Mouse (Mus musculus): ENCODE results near the gene Golt1a. TPM values are rescaled to one million over a fixed set of nuclear protein-coding genes. Genes with fewer than 3 reads are reported as not detected.
A peak's percentile ranks its signal among the peaks of the same experiment; 100 is the strongest.

The Golt1a gene
- polyA plus RNA-seq, 1 experiment from 2014 or later, result not detected

- Histone ChIP-seq H3K27ac (replicated peaks; ENCODE audit: low read depth, low read length) (no peak overlapping the region), H3K4me2 (ENCODE audit: low read depth, low read length) (no peak overlapping the region), H3K9me3 (replicated peaks; ENCODE audit: control insufficient read depth, low read length) (no peaks in the 10 kb centered on the region), H3K4me1 (ENCODE audit: control insufficient read depth, insufficient read depth, low read length) (no peaks in the 10 kb centered on the region; the same call in 1 of the 2 replicates), H3K27me3 (ENCODE audit: control insufficient read depth, insufficient read depth, low read length) (no peaks in the 10 kb centered on the region), H3K36me3 (replicated peaks; ENCODE audit: control insufficient read depth, insufficient read depth, low read depth, low read length) (no peaks in the 10 kb centered on the region), H3K4me3 (ENCODE audit: low read depth, low read length) (no peak overlapping the region), H3K9ac (replicated peaks; ENCODE audit: low read length) (no peak overlapping the region)
- ATAC-seq (replicated peaks; ENCODE audit: insufficient number of reproducible peaks, low FRiP score, low TSS enrichment, low read depth) (no peak), DNase-seq (ENCODE audit: low spot score) (peak; percentile 70)
- 55% methylated on average over 12 of the region's 12 CpGs for WGBS
Observed at GRCm38 (mm10) chr1:133353371-133353809, 43.8 kb downstream of the Golt1a start.

- ATAC-seq (replicated peaks; ENCODE audit: insufficient number of reproducible peaks, low FRiP score, low TSS enrichment, low read depth) (no peak), DNase-seq (ENCODE audit: low spot score) (no peak)
- no peaks in the 10 kb centered on the region; the same call in 1 of the 2 replicates for H3K4me1 ChIP-seq (ENCODE audit: control insufficient read depth, insufficient read depth, low read length)
- H3K36me3 ChIP-seq (replicated peaks; ENCODE audit: control insufficient read depth, insufficient read depth, low read depth, low read length), result no peaks in the 10 kb centered on the region
- no peak overlapping the region for H3K4me2 ChIP-seq (ENCODE audit: low read depth, low read length)
- 39% methylated on average over 5 of the region's 5 CpGs for WGBS
- H3K4me3 ChIP-seq (ENCODE audit: low read depth, low read length), result no peak overlapping the region
- H3K9ac ChIP-seq (replicated peaks; ENCODE audit: low read length), result no peak overlapping the region; the same call in 1 of the 2 replicates
- H3K9me3 ChIP-seq (replicated peaks; ENCODE audit: control insufficient read depth, low read length), result no peaks in the 10 kb centered on the region
- no peak overlapping the region for H3K27ac ChIP-seq (replicated peaks; ENCODE audit: low read depth, low read length)
- no peaks in the 10 kb centered on the region for H3K27me3 ChIP-seq (ENCODE audit: control insufficient read depth, insufficient read depth, low read length)
Observed at GRCm38 (mm10) chr1:133355469-133355868, 45.9 kb downstream of the Golt1a start.

GRCm38 (mm10) chr1:133355912-133356311 is 46.3 kb downstream of the Golt1a start:
- no peak for ATAC-seq (replicated peaks; ENCODE audit: insufficient number of reproducible peaks, low FRiP score, low TSS enrichment, low read depth)
- Histone ChIP-seq H3K4me3 (ENCODE audit: low read depth, low read length) (no peak overlapping the region), H3K4me1 (ENCODE audit: control insufficient read depth, insufficient read depth, low read length) (no peaks in the 10 kb centered on the region; the same call in 1 of the 2 replicates), H3K36me3 (replicated peaks; ENCODE audit: control insufficient read depth, insufficient read depth, low read depth, low read length) (no peaks in the 10 kb centered on the region), H3K27me3 (ENCODE audit: control insufficient read depth, insufficient read depth, low read length) (no peaks in the 10 kb centered on the region), H3K9me3 (replicated peaks; ENCODE audit: control insufficient read depth, low read length) (no peaks in the 10 kb centered on the region), H3K9ac (replicated peaks; ENCODE audit: low read length) (no peak overlapping the region), H3K27ac (replicated peaks; ENCODE audit: low read depth, low read length) (no peak overlapping the region), H3K4me2 (ENCODE audit: low read depth, low read length) (no peak overlapping the region)
- WGBS, result 54% methylated on average over 15 of the region's 15 CpGs
- no peak for DNase-seq (ENCODE audit: low spot score)

- Histone ChIP-seq H3K36me3 (replicated peaks; ENCODE audit: control insufficient read depth, insufficient read depth, low read depth, low read length) (no peaks in the 10 kb centered on the region), H3K27me3 (ENCODE audit: control insufficient read depth, insufficient read depth, low read length) (no peaks in the 10 kb centered on the region), H3K9me3 (replicated peaks; ENCODE audit: control insufficient read depth, low read length) (no peaks in the 10 kb centered on the region), H3K4me1 (ENCODE audit: control insufficient read depth, insufficient read depth, low read length) (no peaks in the 10 kb centered on the region; the same call in 1 of the 2 replicates), H3K4me3 (ENCODE audit: low read depth, low read length) (no peak overlapping the region), H3K4me2 (ENCODE audit: low read depth, low read length) (no peak overlapping the region), H3K27ac (replicated peaks; ENCODE audit: low read depth, low read length) (no peak overlapping the region), H3K9ac (replicated peaks; ENCODE audit: low read length) (no peak overlapping the region)
- 52% methylated on average over 8 of the region's 8 CpGs for WGBS
- no peak for ATAC-seq (replicated peaks; ENCODE audit: insufficient number of reproducible peaks, low FRiP score, low TSS enrichment, low read depth)
- no peak for DNase-seq (ENCODE audit: low spot score)
Observed at GRCm38 (mm10) chr1:133356330-133356729, 46.7 kb downstream of the Golt1a start.

- WGBS, result 88% methylated on average over 6 of the region's 6 CpGs
Observed at GRCm38 (mm10) chr1:133361006-133361405, 51.4 kb downstream of the Golt1a start.

GRCm38 (mm10) chr1:133362103-133362502 is 52.5 kb downstream of the Golt1a start:
- Histone ChIP-seq H3K9me3 (replicated peaks; ENCODE audit: control insufficient read depth, low read length) (no peaks in the 10 kb centered on the region), H3K36me3 (replicated peaks; ENCODE audit: control insufficient read depth, insufficient read depth, low read depth, low read length) (no peaks in the 10 kb centered on the region), H3K4me1 (ENCODE audit: control insufficient read depth, insufficient read depth, low read length) (no peaks in the 10 kb centered on the region; the same call in 1 of the 2 replicates), H3K27ac (replicated peaks; ENCODE audit: low read depth, low read length) (no peak overlapping the region), H3K4me3 (ENCODE audit: low read depth, low read length) (no peak overlapping the region), H3K4me2 (ENCODE audit: low read depth, low read length) (no peak overlapping the region), H3K9ac (replicated peaks; ENCODE audit: low read length) (no peak overlapping the region), H3K27me3 (ENCODE audit: control insufficient read depth, insufficient read depth, low read length) (peaks cover 21% of the 10 kb centered on the region)
- ATAC-seq (replicated peaks; ENCODE audit: insufficient number of reproducible peaks, low FRiP score, low TSS enrichment, low read depth) (no peak), DNase-seq (ENCODE audit: low spot score) (no peak)
- 85% methylated on average over 5 of the region's 5 CpGs for WGBS

More at GRCm38 (mm10) chr1:133361006-133361405, 51.4 kb downstream of the Golt1a start:
- Histone ChIP-seq H3K4me3 (ENCODE audit: low read depth, low read length) (no peak overlapping the region), H3K27ac (replicated peaks; ENCODE audit: low read depth, low read length) (no peak overlapping the region), H3K9me3 (replicated peaks; ENCODE audit: control insufficient read depth, low read length) (no peaks in the 10 kb centered on the region), H3K27me3 (ENCODE audit: control insufficient read depth, insufficient read depth, low read length) (peaks cover 21% of the 10 kb centered on the region), H3K4me1 (ENCODE audit: control insufficient read depth, insufficient read depth, low read length) (no peaks in the 10 kb centered on the region; the same call in 1 of the 2 replicates), H3K36me3 (replicated peaks; ENCODE audit: control insufficient read depth, insufficient read depth, low read depth, low read length) (no peaks in the 10 kb centered on the region), H3K9ac (replicated peaks; ENCODE audit: low read length) (no peak overlapping the region), H3K4me2 (ENCODE audit: low read depth, low read length) (no peak overlapping the region)
- ATAC-seq (replicated peaks; ENCODE audit: insufficient number of reproducible peaks, low FRiP score, low TSS enrichment, low read depth) (no peak), DNase-seq (ENCODE audit: low spot score) (no peak)

GRCm38 (mm10) chr1:133363276-133364021 is 53.8 kb downstream of the Golt1a start, which contains the start of gene Etnk2:
Gene Etnk2, plus strand, starts transcription at chr1:133363572.
- Histone ChIP-seq H3K9me3 (replicated peaks; ENCODE audit: control insufficient read depth, low read length) (no peaks in the 10 kb centered on the region), H3K4me1 (ENCODE audit: control insufficient read depth, insufficient read depth, low read length) (peaks cover 9% of the 10 kb centered on the region), H3K4me2 (ENCODE audit: low read depth, low read length) (peak within 1 kb of the TSS; percentile 97), H3K36me3 (replicated peaks; ENCODE audit: control insufficient read depth, insufficient read depth, low read depth, low read length) (no peaks in the 10 kb centered on the region), H3K4me3 (ENCODE audit: low read depth, low read length) (peak within 1 kb of the TSS; percentile 60), H3K9ac (replicated peaks; ENCODE audit: low read length) (peak within 1 kb of the TSS; percentile 48), H3K27ac (replicated peaks; ENCODE audit: low read depth, low read length) (no peak within 1 kb of the TSS), H3K27me3 (ENCODE audit: control insufficient read depth, insufficient read depth, low read length) (peaks cover 21% of the 10 kb centered on the region)
- ATAC-seq (replicated peaks; ENCODE audit: insufficient number of reproducible peaks, low FRiP score, low TSS enrichment, low read depth) (peak; percentile 61), DNase-seq (ENCODE audit: low spot score) (peak; percentile 79)
- WGBS, result under 1% methylated on average over 52 of the region's 52 CpGs

GRCm38 (mm10) chr1:133364022-133364630 is 54.5 kb downstream of the Golt1a start:
- ATAC-seq (replicated peaks; ENCODE audit: insufficient number of reproducible peaks, low FRiP score, low TSS enrichment, low read depth), result no peak
- peaks cover 9% of the 10 kb centered on the region for H3K4me1 ChIP-seq (ENCODE audit: control insufficient read depth, insufficient read depth, low read length)

More at GRCm38 (mm10) chr1:133364022-133364630, 54.5 kb downstream of the Golt1a start:
- Histone ChIP-seq H3K4me3 (ENCODE audit: low read depth, low read length) (peak overlapping the region; percentile 60), H3K9me3 (replicated peaks; ENCODE audit: control insufficient read depth, low read length) (no peaks in the 10 kb centered on the region), H3K36me3 (replicated peaks; ENCODE audit: control insufficient read depth, insufficient read depth, low read depth, low read length) (no peaks in the 10 kb centered on the region), H3K27me3 (ENCODE audit: control insufficient read depth, insufficient read depth, low read length) (peaks cover 21% of the 10 kb centered on the region), H3K4me2 (ENCODE audit: low read depth, low read length) (peak overlapping the region; percentile 97), H3K27ac (replicated peaks; ENCODE audit: low read depth, low read length) (no peak overlapping the region), H3K9ac (replicated peaks; ENCODE audit: low read length) (peak overlapping the region; percentile 48)
- 3% methylated on average over 27 of the region's 27 CpGs for whole genome bisulfite sequencing
- DNase-seq (ENCODE audit: low spot score), result no peak
